Mouse (Mus musculus): ENCODE data around the gene Magea6. TPM values are rescaled to one million over a fixed set of nuclear protein-coding genes. Genes with fewer than 3 reads are reported as not detected.

Magea6 gene
- total RNA-seq (2023) = not detected

DNA sequence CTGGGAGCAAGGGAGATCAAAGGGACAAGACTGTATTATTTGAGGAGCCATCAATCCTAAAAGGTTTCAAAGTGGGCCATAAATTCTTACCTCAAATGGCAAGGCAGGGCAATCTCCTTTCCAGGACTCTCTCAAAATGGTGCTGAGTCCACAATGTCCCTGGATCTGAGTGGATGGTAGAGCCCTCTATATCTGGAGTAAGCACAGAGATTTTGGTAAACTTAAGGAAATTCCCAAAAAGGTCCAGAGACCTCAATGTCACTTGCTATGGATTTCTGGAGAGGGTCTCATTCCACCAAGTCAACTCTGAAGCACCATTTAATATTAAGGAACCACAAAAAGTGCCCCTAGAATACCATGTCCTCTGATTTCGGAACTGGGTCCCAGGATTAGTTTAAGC, at the start of gene Magea6:
Gene Magea6 (minus strand): TSS at position 101 of the 400 bp plus-strand sequence.

GRCm38 (mm10) chrX:154949405-154949804, 13.6 kb upstream of the Magea6 start, which contains the start of gene Magea3:
Magea3 (minus strand) TSS chrX:154949505.

GRCm38 (mm10) chrX:154890167-154890566, 45.6 kb downstream of the Magea6 start, which contains the start of gene Cldn34b1:
Cldn34b1 (minus strand) TSS chrX:154890267.

Other genes starting within 250 kb of the Magea6 start
- gene Cldn34b1, start 45.7 kb downstream of the Magea6 start, total RNA-seq (2023) = not detected
- not detected for gene Magea3, start 13.5 kb upstream of the Magea6 start, total RNA-seq (2023)
- gene Magea8, start 59.9 kb upstream of the Magea6 start, total RNA-seq (2023) = not detected
- not detected for gene Magea5, start 127.2 kb upstream of the Magea6 start, total RNA-seq (2023)
- gene Magea1, start 153.8 kb upstream of the Magea6 start, total RNA-seq (2023) = not detected
- not detected for gene Magea2, start 157.7 kb upstream of the Magea6 start, total RNA-seq (2023)
- under 1 TPM in 1 of 2 experiments, not detected in 1; 0.63 TPM for gene Cldn34b2, start 192.4 kb upstream of the Magea6 start, total RNA-seq (2023)